Mouse (Mus musculus) liver, adult 2 months (tissue): ENCODE results near the gene Sptbn1.

Experiments used
- CTCF ChIP-seq: fragments of 200-500 bp; IDR thresholded peaks from 2 replicates; pipeline ENCODE4 v1.5.1; 2011; ENCODE audit warnings: low read depth, low read length, control low read depth
- POLR2A ChIP-seq: fragments of 200-500 bp; IDR thresholded peaks from 2 replicates; pipeline ENCODE4 v1.6.1; 2011; ENCODE audit warnings: low read length, control low read depth; ENCODE audit not compliant: insufficient read depth; ENCODE audit errors: extremely low read depth

DNA sequence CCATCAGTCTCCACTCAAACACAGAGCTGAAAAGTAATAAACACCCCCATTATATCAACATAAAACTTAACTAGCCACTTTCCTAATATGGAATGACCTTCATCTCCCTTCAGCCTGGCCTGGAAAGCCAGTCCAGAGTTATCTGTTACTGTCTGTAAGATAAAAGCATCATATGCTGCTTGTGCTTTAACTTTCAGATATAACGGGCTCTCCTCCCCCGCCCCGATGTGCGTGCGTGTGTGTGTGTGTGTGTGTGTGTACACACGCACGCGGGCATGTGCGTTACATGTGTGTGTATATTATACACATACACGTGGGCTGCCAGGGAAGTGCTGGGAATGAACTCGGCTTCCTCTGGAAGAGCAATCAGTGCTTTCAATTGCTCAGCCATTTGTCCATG is 21.8 kb downstream of the Sptbn1 start:
- TF ChIP-seq CTCF (no peak), POLR2A (no peak)
